Mouse (Mus musculus) heart, embryonic 14.5 days (tissue): ENCODE measurements at regions not wholly inside any gene's neighbourhood (a gene's known extent, or its start where the extent isn't known, plus 50 kb on each side); places are given as distances from the start of the nearest gene placed in this dataset.

ENCODE experiments used
- ATAC-seq: fragments of 200-750 bp; cut with Nextera tagmentation; 2 replicates; pipeline ENCODE4 v1.8.0; 2017; ENCODE audit warnings: low read depth, moderate TSS enrichment; ENCODE audit not compliant: insufficient number of reproducible peaks, insufficient read depth, low FRiP score
- H3K27ac ChIP-seq, 2 experiments: fragments of 200-500 bp in 1 of 2; fragments of 300-500 bp in 1 of 2; sonication (generic) in 1 of 2; replicated peaks in 1 of 2; 2 replicates each; pipeline ENCODE4 v1.5.1; 2012 to 2014; ENCODE audit warnings: low read depth in 2 of 2, low read length in 2 of 2, control low read depth in 1 of 2, mild to moderate bottlenecking in 1 of 2, mixed read lengths in 1 of 2; ENCODE audit not compliant: control insufficient read depth in 1 of 2, insufficient read depth in 1 of 2
- H3K27me3 ChIP-seq: fragments of 300-500 bp; sonication (generic); 2 replicates; pipeline ENCODE4 v1.6.1; 2014; ENCODE audit warnings: mild to moderate bottlenecking, low read length, control low read depth; ENCODE audit not compliant: control insufficient read depth, insufficient read depth
- H3K36me3 ChIP-seq: fragments of 300-500 bp; sonication (generic); 2 replicates; pipeline ENCODE4 v1.6.1; 2014; ENCODE audit warnings: mild to moderate bottlenecking, control low read depth, low read length, mixed read lengths; ENCODE audit not compliant: control insufficient read depth, insufficient read depth
- H3K4me1 ChIP-seq, 2 experiments: fragments of 200-500 bp in 1 of 2; fragments of 300-500 bp in 1 of 2; sonication (generic) in 1 of 2; 2 replicates each; pipeline ENCODE4 v1.6.1; 2012 to 2014; ENCODE audit warnings: low read length in 2 of 2, control low read depth in 1 of 2, mixed read lengths in 1 of 2; ENCODE audit not compliant: control insufficient read depth in 2 of 2, insufficient read depth in 2 of 2
- H3K4me2 ChIP-seq: fragments of 300-500 bp; sonication (generic); 2 replicates; pipeline ENCODE4 v1.6.1; 2014; ENCODE audit warnings: mild to moderate bottlenecking, low read length
- H3K4me3 ChIP-seq, 2 experiments: fragments of 200-500 bp in 1 of 2; fragments of 300-500 bp in 1 of 2; sonication (generic) in 1 of 2; 2 replicates each; pipeline ENCODE4 v1.5.1; 2012 to 2014; ENCODE audit warnings: low read length in 2 of 2, mild to moderate bottlenecking in 2 of 2, control low read depth in 1 of 2, low read depth in 1 of 2, moderate library complexity in 1 of 2; ENCODE audit not compliant: control insufficient read depth in 1 of 2, insufficient read depth in 1 of 2
- H3K9ac ChIP-seq: fragments of 300-500 bp; sonication (generic); 2 replicates; pipeline ENCODE4 v1.6.1; 2014; ENCODE audit warnings: mild to moderate bottlenecking, low read length
- H3K9me3 ChIP-seq: fragments of 300-500 bp; sonication (generic); 2 replicates; pipeline ENCODE4 v1.6.1; 2016; ENCODE audit warnings: low read length, control low read depth; ENCODE audit not compliant: control insufficient read depth
- WGBS: fragments of 180-500 bp; shearing (Covaris S2); extraction: QIAGEN DNeasy Blood & Tissue Kit; methylation state at CpG from one replicate; pipeline ENCODE4 v1.1.7; 2014; 5-methylcytosine and 5-hydroxymethylcytosine counted together

- H3K9ac ChIP-seq = no peak overlapping the region
- 61% methylated on average over 7 of the region's 7 CpGs for WGBS
- H3K4me1 ChIP-seq = peaks cover 10 to 22% of the 10 kb centered on the region in 2 experiments
- no peak overlapping the region; a peak in 1 of 4 replicates for H3K27ac ChIP-seq
- no peak overlapping the region for H3K4me2 ChIP-seq
- no peaks in the 10 kb centered on the region for H3K36me3 ChIP-seq
- no peak overlapping the region for H3K4me3 ChIP-seq
- H3K9me3 ChIP-seq = no peaks in the 10 kb centered on the region
- no peak for ATAC-seq
- H3K27me3 ChIP-seq = no peaks in the 10 kb centered on the region
These were observed 206.6 kb upstream of the Id2 start for GRCm38 (mm10) chr12:25303500-25304050.

- no peak overlapping the region for H3K27ac ChIP-seq
These were observed 204.0 kb upstream of the Id2 start for GRCm38 (mm10) chr12:25300804-25301390.

GRCm38 (mm10) chr12:25299603-25300471, 202.9 kb upstream of the Id2 start:
- H3K36me3 ChIP-seq = no peaks in the 10 kb centered on the region
- no peak overlapping the region for H3K9ac ChIP-seq
- H3K27ac ChIP-seq = no peak overlapping the region
- H3K4me1 ChIP-seq = peaks cover 11 to 36% of the 10 kb centered on the region in 2 experiments
- ATAC-seq = no peak
- WGBS = 64% methylated on average over 11 of the region's 11 CpGs
- H3K4me3 ChIP-seq = no peak overlapping the region
- H3K4me2 ChIP-seq = no peak overlapping the region
- H3K27me3 ChIP-seq = no peaks in the 10 kb centered on the region
- no peaks in the 10 kb centered on the region for H3K9me3 ChIP-seq

More at GRCm38 (mm10) chr12:25300804-25301390, 204.0 kb upstream of the Id2 start:
- Histone ChIP-seq H3K9me3 (no peaks in the 10 kb centered on the region), H3K4me1 (peaks cover 11 to 36% of the 10 kb centered on the region in 2 experiments), H3K4me3 (no peak overlapping the region), H3K4me2 (no peak overlapping the region), H3K27me3 (no peaks in the 10 kb centered on the region), H3K9ac (no peak overlapping the region), H3K36me3 (no peaks in the 10 kb centered on the region)
- no peak for ATAC-seq
- WGBS = 65% methylated on average over 9 of the region's 9 CpGs

GRCm38 (mm10) chr12:25298766-25299165, 201.8 kb upstream of the Id2 start:
- no peak for ATAC-seq
- H3K9ac ChIP-seq = no peak overlapping the region
- no peaks in the 10 kb centered on the region for H3K27me3 ChIP-seq
- H3K4me2 ChIP-seq = no peak overlapping the region
- H3K27ac ChIP-seq = peak overlapping the region; percentile 1 to 8; a peak in 1 of 4 replicates
- H3K9me3 ChIP-seq = no peaks in the 10 kb centered on the region
- H3K4me1 ChIP-seq = peaks cover 15 to 41% of the 10 kb centered on the region in 2 experiments
- no peak overlapping the region for H3K4me3 ChIP-seq
- H3K36me3 ChIP-seq = no peaks in the 10 kb centered on the region
- WGBS = 75% methylated on average over 3 of the region's 3 CpGs

GRCm38 (mm10) chr12:25297960-25298359, 201.0 kb upstream of the Id2 start:
- Histone ChIP-seq H3K27me3 (no peaks in the 10 kb centered on the region), H3K27ac (peak overlapping the region in 1 of 2 experiments; percentile 35; a peak in 1 of 4 replicates), H3K4me1 (peaks cover 17 to 46% of the 10 kb centered on the region in 2 experiments), H3K9me3 (no peaks in the 10 kb centered on the region), H3K9ac (no peak overlapping the region), H3K36me3 (no peaks in the 10 kb centered on the region), H3K4me3 (no peak overlapping the region), H3K4me2 (no peak overlapping the region)
- no peak for ATAC-seq

GRCm38 (mm10) chr12:25296648-25297047, 199.7 kb upstream of the Id2 start:
- no peak for ATAC-seq
- H3K27ac ChIP-seq = no peak overlapping the region
- H3K36me3 ChIP-seq = no peaks in the 10 kb centered on the region
- H3K27me3 ChIP-seq = no peaks in the 10 kb centered on the region
- H3K4me1 ChIP-seq = peaks cover 20 to 51% of the 10 kb centered on the region in 2 experiments
- no peaks in the 10 kb centered on the region for H3K9me3 ChIP-seq
- no peak overlapping the region for H3K4me2 ChIP-seq
- H3K9ac ChIP-seq = no peak overlapping the region
- 81% methylated on average over 3 of the region's 3 CpGs for WGBS
- H3K4me3 ChIP-seq = no peak overlapping the region

- Histone ChIP-seq H3K4me1 (peaks cover 15 to 39% of the 10 kb centered on the region in 2 experiments), H3K4me2 (peak overlapping the region; percentile 2; the same call in 1 of the 2 replicates), H3K27ac (peak overlapping the region; percentile 59 to 78), H3K36me3 (no peaks in the 10 kb centered on the region), H3K4me3 (no peak overlapping the region), H3K27me3 (no peaks in the 10 kb centered on the region), H3K9me3 (no peaks in the 10 kb centered on the region), H3K9ac (no peak overlapping the region)
- peak; percentile 44 for ATAC-seq
- 32% methylated on average over 4 of the region's 4 CpGs for WGBS
These were observed 197.5 kb upstream of the Id2 start for GRCm38 (mm10) chr12:25294179-25295025.
